Mouse (Mus musculus) T-cell, adult 2 months (primary cell): ENCODE data around the gene Ep400.
A peak's percentile ranks its signal among the peaks of the same experiment; 100 is the strongest.

ENCODE experiments used
- DNase-seq: peaks from one replicate; pipeline ENCODE4 v3.0.0; 2022; ENCODE audit warnings: low spot score

Gene Ep400

DNA sequence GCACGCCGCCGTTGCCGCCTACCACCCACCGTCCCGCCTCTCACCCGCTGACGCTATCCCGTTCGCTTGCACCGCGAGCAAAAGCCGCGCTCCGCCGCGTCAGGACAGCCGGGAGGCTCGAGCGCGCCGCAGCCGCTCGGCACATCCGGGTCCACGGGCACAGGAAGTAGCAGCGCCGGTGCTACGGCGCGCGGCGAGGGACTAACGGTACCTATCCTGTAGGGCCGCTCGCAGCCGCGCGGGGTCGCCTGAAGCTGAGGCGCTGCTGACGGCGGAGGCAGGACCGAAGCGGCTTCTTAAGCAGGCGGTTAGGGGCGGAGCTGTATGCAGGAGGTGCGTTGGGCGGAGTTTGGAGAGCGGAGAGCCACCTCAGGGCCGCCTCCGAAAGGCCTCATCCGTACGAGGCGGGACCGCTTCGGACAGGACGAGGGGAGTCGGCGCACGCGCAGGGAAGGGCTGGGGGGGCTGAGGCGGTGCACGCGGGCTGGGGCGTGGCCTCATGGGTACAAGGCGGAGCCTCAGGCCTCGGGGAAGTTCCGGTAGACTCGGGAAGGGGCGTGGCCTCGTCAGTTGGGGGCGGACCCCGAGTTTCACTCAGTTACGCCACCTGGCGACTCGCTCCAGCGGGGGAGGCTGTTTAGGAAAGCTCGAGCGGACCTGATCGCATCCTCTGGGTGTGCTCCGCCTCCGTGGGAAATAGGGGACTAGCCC is at the start of gene Ep400:
TSS of gene Ep400 (minus strand) at position 270 of the 711 bp plus-strand sequence.
- peak; percentile 100 for DNase-seq

GRCm38 (mm10) chr5:110809667-110810325 is 39.3 kb upstream of the Ep400 start, which contains the start of gene Ulk1:
Ulk1 (minus strand) TSS chr5:110810097.
- DNase-seq = peak; percentile 100

- DNase-seq = peak; percentile 20
Measured at GRCm38 (mm10) chr5:110808821-110809666, 38.5 kb upstream of the Ep400 start.

DNA sequence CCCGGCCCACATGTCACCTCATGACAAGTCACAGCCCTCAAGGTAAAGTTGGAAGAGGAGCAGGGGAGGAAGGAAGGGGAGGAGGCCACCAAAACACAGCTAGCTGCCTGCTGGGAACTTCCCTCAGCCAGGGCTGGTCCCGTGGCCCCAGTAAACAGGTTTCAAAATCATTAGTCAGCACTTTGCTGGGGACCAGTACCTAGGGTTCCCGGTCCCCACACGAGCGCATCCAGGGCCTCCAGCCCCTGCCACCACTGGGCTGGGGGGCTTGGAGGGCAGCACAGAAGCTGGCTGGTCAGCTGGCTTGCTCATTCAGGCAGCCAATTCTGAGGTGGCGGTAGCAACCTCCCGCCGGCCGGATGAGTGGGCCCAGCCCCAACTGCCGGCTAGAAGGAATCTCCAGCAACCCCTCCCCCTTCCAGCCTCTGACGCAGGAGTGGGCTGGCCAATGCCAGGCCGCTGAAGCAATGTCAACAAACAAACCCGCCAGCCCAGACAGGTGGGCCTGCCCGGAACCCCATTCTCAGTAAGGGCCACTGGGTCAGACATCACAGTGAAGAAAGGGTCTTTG is 37.6 kb upstream of the Ep400 start:
- DNase-seq = peak; percentile 82

DNA sequence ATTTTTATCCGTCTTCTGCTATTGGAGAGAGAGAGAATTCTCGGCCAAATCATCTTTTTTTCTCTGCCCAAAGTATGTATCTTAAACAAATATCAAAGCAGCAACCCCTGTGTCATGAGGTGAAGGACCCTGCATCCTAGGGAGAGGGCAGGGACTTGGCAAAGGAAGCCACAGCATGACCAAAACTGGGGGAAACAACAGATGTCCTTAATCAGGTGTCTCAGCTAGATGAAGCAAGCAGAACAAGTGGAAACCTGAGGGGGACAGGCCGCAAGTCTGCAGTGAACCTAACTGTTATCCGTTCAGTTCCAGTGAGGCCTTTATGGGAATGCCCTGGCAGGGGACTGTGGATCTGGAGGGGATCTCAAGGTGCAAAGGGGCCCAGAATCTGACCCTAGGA is 36.9 kb upstream of the Ep400 start:
- DNase-seq = no peak

- DNase-seq = no peak
Measured at GRCm38 (mm10) chr5:110806676-110807075, 36.2 kb upstream of the Ep400 start.

DNA sequence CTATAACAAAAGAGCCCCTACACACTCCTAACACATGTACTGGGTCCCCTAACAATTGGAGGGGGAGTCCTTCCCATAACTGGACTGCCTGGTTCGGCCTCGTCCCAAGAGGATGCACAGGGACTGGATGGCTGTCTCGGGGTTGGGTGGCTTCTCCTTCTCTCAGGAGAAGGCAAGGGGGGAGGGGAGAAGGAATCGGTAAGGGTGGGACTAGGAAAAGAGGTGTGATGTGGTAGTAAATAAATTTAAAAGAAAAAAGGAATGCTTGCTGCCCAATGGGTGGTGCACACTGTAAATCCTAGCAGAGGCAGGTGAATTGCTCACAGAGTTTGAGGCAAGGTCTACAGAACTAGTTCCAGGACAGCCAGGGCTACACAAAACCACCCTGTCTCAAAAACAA is 35.6 kb upstream of the Ep400 start:
- DNase-seq = no peak

DNA sequence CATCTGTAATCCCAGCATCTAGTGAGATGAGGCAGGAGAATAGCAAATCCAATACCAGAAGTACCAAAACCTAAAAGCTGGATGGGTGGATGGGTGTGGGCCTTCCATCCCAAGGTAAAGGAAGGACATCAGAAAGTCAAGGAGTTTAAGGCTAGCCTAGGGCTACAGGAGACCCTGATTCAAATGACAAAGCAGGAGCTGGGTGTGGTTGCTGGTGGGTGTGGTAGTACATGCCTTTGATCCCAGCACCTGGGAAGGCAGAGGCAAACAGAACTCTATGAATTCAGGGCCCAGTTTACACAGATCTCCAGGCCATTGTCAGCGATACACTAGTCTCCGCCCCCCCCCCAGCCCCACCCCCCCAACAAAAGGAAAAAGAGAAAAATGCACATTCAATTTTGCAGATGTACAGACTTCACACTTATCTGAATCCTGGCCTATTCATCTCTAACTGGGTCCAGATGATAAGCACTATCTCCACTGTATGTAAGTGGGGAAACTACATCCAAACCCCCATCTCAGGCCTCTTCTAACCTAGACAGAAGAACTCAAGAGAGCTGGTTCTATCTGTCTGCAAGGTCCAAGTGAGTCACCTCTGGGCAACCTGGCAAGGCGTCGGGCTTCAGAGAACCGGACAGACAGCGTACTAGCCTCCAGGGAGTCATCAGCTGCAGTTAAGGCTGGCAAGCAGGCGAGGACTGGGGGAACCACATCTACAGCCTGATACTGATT is 33.7 kb upstream of the Ep400 start:
- no peak for DNase-seq

DNA sequence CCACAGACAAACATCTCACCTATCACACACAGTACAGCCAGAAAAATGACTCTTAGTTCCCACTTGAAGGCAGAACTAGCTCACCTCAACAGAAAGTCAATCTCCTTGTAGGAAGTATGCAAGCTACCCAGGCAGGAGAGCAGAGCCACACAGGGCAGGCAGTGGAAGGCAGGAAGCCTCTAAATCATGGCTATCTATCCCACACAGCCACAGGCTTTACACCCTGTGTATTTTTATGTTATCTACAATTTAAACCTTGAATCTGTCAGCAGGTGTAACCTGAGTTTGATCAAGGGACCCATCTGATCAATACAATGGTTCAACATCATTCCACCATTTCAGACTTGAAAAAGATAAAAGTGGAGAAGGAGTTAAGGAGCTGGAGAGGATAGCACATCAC is 32.3 kb upstream of the Ep400 start:
- no peak for DNase-seq

DNA sequence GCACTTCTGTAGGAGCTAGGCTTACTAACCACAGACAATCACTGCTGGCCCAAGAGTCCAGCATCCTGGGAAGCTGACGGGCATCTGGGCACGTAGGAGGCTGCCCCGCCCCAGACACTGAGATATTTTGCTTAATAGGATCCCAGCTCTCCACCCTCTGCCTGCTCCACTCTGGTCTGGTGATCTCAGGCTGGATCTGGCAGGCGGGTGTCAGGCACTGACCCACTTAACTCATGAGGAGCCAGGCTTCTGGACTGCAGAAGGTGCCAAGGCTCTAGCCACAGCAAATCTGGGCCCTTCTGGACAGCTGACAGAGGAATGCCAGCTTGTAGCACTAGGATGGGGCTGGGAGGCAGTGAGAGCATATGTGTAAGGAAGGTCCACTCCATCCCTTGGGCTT is 31.7 kb upstream of the Ep400 start:
- no peak for DNase-seq

- no peak for DNase-seq
Measured at GRCm38 (mm10) chr5:110801036-110801624, 30.6 kb upstream of the Ep400 start.

DNA sequence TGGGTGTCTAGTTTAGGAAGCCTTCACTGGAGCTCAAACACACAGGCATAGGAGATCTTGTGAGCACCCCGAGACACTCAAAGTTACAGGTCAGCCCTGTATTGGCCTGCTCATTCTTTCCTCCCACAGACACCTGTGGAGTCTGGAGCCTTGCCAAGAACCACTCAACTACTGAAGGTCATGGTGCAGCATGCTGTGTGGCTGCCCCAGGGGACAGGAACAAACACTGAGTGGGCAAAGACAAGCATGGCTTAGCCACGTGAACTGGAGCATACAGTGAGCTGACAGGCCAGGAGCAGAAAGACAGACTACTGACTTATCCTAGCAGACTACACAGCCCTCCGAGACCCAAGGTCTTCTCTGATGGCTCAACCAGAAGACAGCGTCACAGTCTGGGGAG is 27.2 kb upstream of the Ep400 start:
- DNase-seq = no peak

GRCm38 (mm10) chr5:110794363-110794762 is 23.8 kb upstream of the Ep400 start:
- no peak for DNase-seq

GRCm38 (mm10) chr5:110788684-110789083 is 18.2 kb upstream of the Ep400 start:
- DNase-seq = peak; percentile 41

- no peak for DNase-seq
Measured at GRCm38 (mm10) chr5:110786081-110786835, 15.7 kb upstream of the Ep400 start.

- no peak for DNase-seq
Measured at GRCm38 (mm10) chr5:110783150-110783549, 12.6 kb upstream of the Ep400 start.

GRCm38 (mm10) chr5:110781529-110782238 is 11.2 kb upstream of the Ep400 start:
- DNase-seq = no peak

DNA sequence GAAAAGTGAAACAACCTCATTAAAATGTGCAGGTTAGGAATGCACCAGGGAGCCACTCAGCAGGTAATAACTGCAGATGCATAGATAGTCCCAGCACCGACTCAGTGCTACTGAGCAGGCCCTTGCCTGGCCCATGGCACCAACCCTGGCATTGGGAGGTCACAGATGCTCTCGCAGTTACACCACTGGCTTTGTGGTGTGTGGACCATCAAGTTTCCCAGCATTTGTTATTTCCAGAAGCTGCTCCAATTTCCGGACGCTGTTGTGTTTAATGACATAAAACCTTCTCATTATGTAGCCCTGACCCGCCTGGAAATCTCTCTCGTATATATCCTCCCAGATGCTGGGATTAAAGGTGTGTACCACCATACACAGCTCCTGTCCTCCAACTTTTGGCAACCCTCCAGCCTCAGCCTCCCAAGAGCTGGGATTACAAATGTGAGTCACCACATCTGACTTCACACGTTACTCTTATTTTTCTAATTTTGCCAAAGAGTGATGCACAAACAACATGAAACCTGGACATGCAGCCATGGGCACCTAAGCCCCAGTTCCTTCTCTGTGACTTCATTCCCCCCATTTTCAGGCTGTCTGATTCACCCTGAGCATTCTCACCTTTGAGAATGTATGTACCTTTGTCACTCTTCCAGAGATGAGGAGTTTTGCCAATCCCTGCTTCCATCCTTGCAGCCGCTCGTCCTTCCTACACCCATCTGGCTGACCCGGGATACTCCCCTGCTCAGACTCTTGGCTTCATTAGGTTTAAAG is 10.4 kb upstream of the Ep400 start:
- DNase-seq = no peak
